Mouse (Mus musculus) midbrain, embryonic 12.5 days (tissue): ENCODE data around the gene Klf2. TPM values are rescaled to one million over a fixed set of nuclear protein-coding genes. Genes with fewer than 3 reads are reported as not detected.
A peak's percentile ranks its signal among the peaks of the same experiment; 100 is the strongest.

Experiments used
- ATAC-seq: fragments of 200-750 bp; cut with Nextera tagmentation; 2 replicates; pipeline ENCODE4 v1.8.0; 2017; ENCODE audit warnings: low read depth, moderate TSS enrichment, moderate library complexity; ENCODE audit not compliant: low FRiP score
- H3K27ac ChIP-seq: fragments of 300-500 bp; sonication (generic); replicated peaks from 2 replicates; pipeline ENCODE4 v1.5.1; 2016; ENCODE audit warnings: mild to moderate bottlenecking
- H3K27me3 ChIP-seq: fragments of 300-500 bp; sonication (generic); 2 replicates; pipeline ENCODE4 v1.6.1; 2016; ENCODE audit warnings: mild to moderate bottlenecking
- H3K36me3 ChIP-seq: fragments of 300-500 bp; sonication (generic); 2 replicates; pipeline ENCODE4 v1.6.1; 2016
- H3K4me1 ChIP-seq: fragments of 300-500 bp; sonication (generic); 2 replicates; pipeline ENCODE4 v1.6.1; 2016
- H3K4me2 ChIP-seq: fragments of 300-500 bp; sonication (generic); replicated peaks from 2 replicates; pipeline ENCODE4 v1.6.1; 2016; ENCODE audit warnings: mild to moderate bottlenecking, moderate library complexity
- H3K4me3 ChIP-seq: fragments of 300-500 bp; sonication (generic); 2 replicates; pipeline ENCODE4 v1.5.1; 2016; ENCODE audit warnings: mild to moderate bottlenecking
- H3K9ac ChIP-seq: fragments of 300-500 bp; sonication (generic); replicated peaks from 2 replicates; pipeline ENCODE4 v1.6.1; 2016; ENCODE audit warnings: mild to moderate bottlenecking, moderate library complexity
- H3K9me3 ChIP-seq: fragments of 300-500 bp; sonication (generic); 2 replicates; pipeline ENCODE4 v1.6.1; 2016; ENCODE audit warnings: mild to moderate bottlenecking
- WGBS: fragments of 180-500 bp; shearing (Covaris S2); methylation state at CpG from one replicate; pipeline ENCODE4 v1.1.7; 2016; 5-methylcytosine and 5-hydroxymethylcytosine counted together
- polyA plus RNA-seq: library from polyadenylated mRNA; unstranded; fragments of >200 nt; fragmentation: Nextera tagmentation; extraction: Ambion mirVana; gene quantifications from 2 replicates; pipeline ENCODE4 v1.2.1, GENCODE M21; 2016

Gene Klf2
- polyA plus RNA-seq, 1 experiment from 2014 or later = 8.8 TPM

- H3K4me3 ChIP-seq = no peak overlapping the region
- no peak overlapping the region for H3K4me2 ChIP-seq
- no peaks in the 10 kb centered on the region for H3K9me3 ChIP-seq
- H3K27me3 ChIP-seq = no peaks in the 10 kb centered on the region
- ATAC-seq = no peak
- no peak overlapping the region for H3K9ac ChIP-seq
- WGBS = 90% methylated on average over 7 of the region's 7 CpGs
- no peaks in the 10 kb centered on the region for H3K4me1 ChIP-seq
- H3K27ac ChIP-seq = no peak overlapping the region
- peaks cover 95% of the 10 kb centered on the region for H3K36me3 ChIP-seq
Observed at GRCm38 (mm10) chr8:72363457-72363856, 44.6 kb downstream of the Klf2 start.

GRCm38 (mm10) chr8:72365016-72365415, 46.2 kb downstream of the Klf2 start:
- no peak overlapping the region for H3K27ac ChIP-seq
- H3K4me3 ChIP-seq = no peak overlapping the region
- no peaks in the 10 kb centered on the region for H3K4me1 ChIP-seq
- no peaks in the 10 kb centered on the region for H3K27me3 ChIP-seq
- no peaks in the 10 kb centered on the region for H3K9me3 ChIP-seq
- H3K9ac ChIP-seq = no peak overlapping the region
- H3K4me2 ChIP-seq = no peak overlapping the region
- ATAC-seq = no peak
- 97% methylated on average over 2 of the region's 2 CpGs for WGBS
- H3K36me3 ChIP-seq = peaks cover 95% of the 10 kb centered on the region

GRCm38 (mm10) chr8:72365826-72366225, 47.0 kb downstream of the Klf2 start:
- WGBS = 25% methylated on average over 3 of the region's 3 CpGs
- Histone ChIP-seq H3K27ac (no peak overlapping the region), H3K9me3 (no peaks in the 10 kb centered on the region), H3K36me3 (peaks cover 99% of the 10 kb centered on the region), H3K9ac (no peak overlapping the region), H3K4me1 (no peaks in the 10 kb centered on the region), H3K4me2 (no peak overlapping the region), H3K27me3 (no peaks in the 10 kb centered on the region), H3K4me3 (no peak overlapping the region)
- ATAC-seq = peak; percentile 71

GRCm38 (mm10) chr8:72366435-72366834, 47.6 kb downstream of the Klf2 start:
- 96% methylated on average over 2 of the region's 2 CpGs for WGBS

More at GRCm38 (mm10) chr8:72366435-72366834, 47.6 kb downstream of the Klf2 start:
- no peak overlapping the region for H3K27ac ChIP-seq
- no peak overlapping the region for H3K9ac ChIP-seq
- H3K9me3 ChIP-seq = no peaks in the 10 kb centered on the region
- H3K4me1 ChIP-seq = no peaks in the 10 kb centered on the region
- ATAC-seq = no peak
- peaks cover 98% of the 10 kb centered on the region for H3K36me3 ChIP-seq
- no peak overlapping the region for H3K4me2 ChIP-seq
- no peaks in the 10 kb centered on the region for H3K27me3 ChIP-seq
- H3K4me3 ChIP-seq = no peak overlapping the region

Other genes starting within 250 kb of the Klf2 start
- not detected in 2 replicates for gene Olfr373, start 235.9 kb upstream of the Klf2 start, polyA plus RNA-seq
- not detected in 2 replicates for gene Olfr374, start 212.0 kb upstream of the Klf2 start, polyA plus RNA-seq
- gene Tpm4, start 184.1 kb upstream of the Klf2 start, polyA plus RNA-seq = 415 and 450 TPM in 2 replicates
- 113 and 122 TPM in 2 replicates for gene Rab8a, start 157.8 kb upstream of the Klf2 start, polyA plus RNA-seq
- not detected in 2 replicates for gene Hsh2d, start 129.4 kb upstream of the Klf2 start, polyA plus RNA-seq
- 0.13 TPM in 1 of 2 replicates, not detected in the other for gene Cib3, start 106.2 kb upstream of the Klf2 start, polyA plus RNA-seq
- gene Gm11034, start 105.4 kb upstream of the Klf2 start, polyA plus RNA-seq = not detected in 2 replicates
- 87.2 and 89.6 TPM in 2 replicates for gene Fam32a, start 99.3 kb upstream of the Klf2 start, polyA plus RNA-seq
- 210 and 211 TPM in 2 replicates for gene Ap1m1, start 79.0 kb upstream of the Klf2 start, polyA plus RNA-seq
- gene Gm10282, start 13.8 kb upstream of the Klf2 start, polyA plus RNA-seq = 25.7 and 32.3 TPM in 2 replicates
- gene Eps15l1, start 102.4 kb downstream of the Klf2 start, polyA plus RNA-seq = 72.9 and 73.2 TPM in 2 replicates
- gene Calr3, start 124.8 kb downstream of the Klf2 start, polyA plus RNA-seq = 1.4 and 1.7 TPM in 2 replicates
- gene 1700030K09Rik, start 124.8 kb downstream of the Klf2 start, polyA plus RNA-seq = 16.4 and 18.2 TPM in 2 replicates
- gene Cherp, start 156.2 kb downstream of the Klf2 start, polyA plus RNA-seq = 76.6 and 82.8 TPM in 2 replicates
- 23.0 and 24.3 TPM in 2 replicates for gene Slc35e1, start 173.6 kb downstream of the Klf2 start, polyA plus RNA-seq
- gene Med26, start 229.2 kb downstream of the Klf2 start, polyA plus RNA-seq = 19.1 and 19.6 TPM in 2 replicates